Mouse (Mus musculus) CH12.LX (cell line): ENCODE data around the gene Mrps35.

Experiments used
- CTCF ChIP-seq, 2 experiments: IDR thresholded peaks in 1 of 2; conservative IDR thresholded peaks in 1 of 2; 2 replicates each; pipeline ENCODE4 v1.5.1; 2011 to 2012; ENCODE audit warnings: low read depth in 2 of 2, low read length in 2 of 2, improper control_type of control experiment in 1 of 2, inconsistent platforms in 1 of 2, mild to moderate bottlenecking in 1 of 2, moderate library complexity in 1 of 2
- IRF4 ChIP-seq: IDR thresholded peaks from 2 replicates; pipeline ENCODE4 v1.6.1; 2014; ENCODE audit warnings: low read depth, mild to moderate bottlenecking, inconsistent platforms, low read length, improper control_type of control experiment
- TCF12 ChIP-seq: IDR thresholded peaks from 2 replicates; pipeline ENCODE4 v1.6.1; 2014; ENCODE audit warnings: low read depth, mild to moderate bottlenecking, inconsistent platforms, low read length, improper control_type of control experiment

- TF ChIP-seq TCF12 = no peak
- no peak for TF ChIP-seq CTCF (conservative IDR thresholded peaks at IDR 0.05 in 1 of 2, IDR thresholded peaks at IDR 0.05 in 1 of 2; ENCODE audit: low read depth in 2 of 2, low read length in 2 of 2)
- TF ChIP-seq IRF4 = no peak
Observed at GRCm38 (mm10) chr6:147053785-147054646, 11.5 kb downstream of the Mrps35 start.
